Mouse (Mus musculus): ENCODE results near the gene Myo16.

Gene Myo16

GRCm38 (mm10) chr8:10413881-10414280 lies 260.2 kb downstream of the Myo16 start:
- DNase-seq (ENCODE audit: low spot score) = no peak

DNA sequence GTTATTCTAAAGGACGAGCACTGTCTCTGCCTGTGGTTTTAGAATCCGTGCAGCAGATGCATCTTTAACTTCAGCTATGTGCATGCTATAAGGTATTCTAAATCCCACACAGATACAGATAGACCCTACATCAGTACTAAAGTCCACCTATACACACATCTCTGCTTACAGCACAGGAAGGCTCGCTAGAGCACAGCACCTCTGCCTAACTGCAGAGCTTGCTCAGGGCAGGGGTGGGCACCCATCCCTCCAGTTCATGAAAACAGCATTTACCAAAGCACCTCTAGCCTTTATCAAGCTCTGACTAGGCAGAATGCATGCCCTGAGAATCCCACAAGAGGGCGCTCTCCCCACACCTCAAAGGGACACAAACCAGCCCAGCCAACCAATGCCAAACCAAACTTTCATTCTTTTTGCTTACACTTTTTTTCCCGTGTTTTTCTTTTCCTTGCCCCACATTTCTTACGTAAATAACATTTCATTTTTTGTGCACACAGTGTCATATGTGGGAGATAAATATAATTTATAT lies 261.0 kb downstream of the Myo16 start:
- peak; percentile 54 for DNase-seq (ENCODE audit: low spot score)

DNA sequence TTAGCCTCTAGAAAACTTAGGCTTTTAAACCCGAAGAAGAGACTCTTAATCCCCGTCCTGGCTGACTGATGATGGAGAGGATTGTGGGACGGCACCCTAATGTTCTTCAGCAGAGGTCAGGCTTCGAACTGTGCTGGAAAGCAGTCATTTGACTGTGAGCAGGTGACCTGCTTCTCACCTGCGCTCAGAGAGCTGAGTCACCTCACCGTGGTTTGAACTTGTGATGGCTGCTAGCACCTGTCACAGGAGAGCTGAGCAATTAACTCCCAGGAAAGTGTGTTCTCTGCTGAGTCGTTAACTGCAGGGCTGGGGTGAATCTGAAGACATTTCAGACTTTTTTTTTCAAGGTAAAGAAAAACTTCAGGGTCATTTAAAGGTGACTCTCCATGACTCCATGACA lies 261.6 kb downstream of the Myo16 start:
- no peak for DNase-seq (ENCODE audit: low spot score)

GRCm38 (mm10) chr8:10415885-10416284 lies 262.2 kb downstream of the Myo16 start:
- DNase-seq (ENCODE audit: low spot score) = no peak

DNA sequence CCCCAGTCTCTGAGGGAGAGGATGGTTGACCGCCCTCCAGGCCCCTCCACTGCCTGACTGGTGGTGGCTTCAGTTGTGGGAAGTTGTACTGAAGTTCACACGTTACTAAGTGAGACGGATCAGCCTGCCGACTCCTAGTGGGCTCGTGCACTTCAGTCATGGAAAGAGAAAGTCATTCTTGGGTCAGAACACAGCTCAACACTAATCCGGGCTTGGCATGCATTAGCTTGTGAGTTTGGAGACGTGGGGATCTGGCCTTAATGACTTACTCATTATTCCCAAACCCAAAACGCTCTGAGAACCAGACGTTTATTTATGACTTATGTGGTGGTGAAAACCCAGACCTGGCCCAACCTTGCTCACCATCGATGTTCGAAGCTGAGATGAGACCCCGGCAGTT lies 263.1 kb downstream of the Myo16 start:
- DNase-seq (ENCODE audit: low spot score) = no peak

DNA sequence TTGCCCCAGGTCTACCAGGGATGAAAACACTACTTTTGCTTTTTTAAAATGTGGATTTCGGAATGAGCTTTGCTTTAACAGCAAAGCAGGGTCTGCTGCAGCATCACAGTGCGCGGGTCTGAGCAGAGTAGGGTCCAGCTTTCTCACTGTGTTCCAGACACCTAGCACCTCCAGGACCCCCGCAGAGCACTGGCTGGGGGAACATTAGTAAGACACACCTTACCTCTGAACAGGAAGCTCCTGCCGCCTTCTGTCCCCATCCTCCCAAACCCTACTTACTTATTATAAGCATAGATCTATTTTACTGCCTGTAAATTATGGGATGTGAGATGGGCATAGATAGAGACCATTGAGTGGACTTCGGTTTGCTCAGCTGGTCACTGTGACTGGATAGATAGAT lies 263.6 kb downstream of the Myo16 start:
- no peak for DNase-seq (ENCODE audit: low spot score)

DNA sequence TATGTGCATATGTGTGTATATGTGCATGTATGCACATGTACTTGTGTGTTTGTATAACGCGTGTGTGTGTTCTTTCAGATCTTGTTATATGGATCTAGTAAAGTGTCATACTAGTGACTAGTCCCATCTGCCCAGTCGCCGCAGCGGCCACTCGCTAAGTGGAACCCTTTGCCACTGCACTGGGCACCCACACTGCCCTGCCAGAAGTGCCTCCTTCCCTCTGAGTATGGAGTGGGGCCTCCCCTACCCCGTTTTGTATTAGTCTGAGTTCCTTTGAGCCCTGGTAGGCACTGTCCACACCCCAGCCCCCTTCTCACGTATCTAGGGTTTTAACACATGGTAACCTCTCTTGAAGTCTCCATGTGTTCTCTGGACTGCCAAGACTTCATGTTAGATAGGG lies 264.3 kb downstream of the Myo16 start:
- DNase-seq (ENCODE audit: low spot score) = no peak

GRCm38 (mm10) chr8:10418971-10419370 lies 265.3 kb downstream of the Myo16 start:
- DNase-seq (ENCODE audit: low spot score) = no peak

DNA sequence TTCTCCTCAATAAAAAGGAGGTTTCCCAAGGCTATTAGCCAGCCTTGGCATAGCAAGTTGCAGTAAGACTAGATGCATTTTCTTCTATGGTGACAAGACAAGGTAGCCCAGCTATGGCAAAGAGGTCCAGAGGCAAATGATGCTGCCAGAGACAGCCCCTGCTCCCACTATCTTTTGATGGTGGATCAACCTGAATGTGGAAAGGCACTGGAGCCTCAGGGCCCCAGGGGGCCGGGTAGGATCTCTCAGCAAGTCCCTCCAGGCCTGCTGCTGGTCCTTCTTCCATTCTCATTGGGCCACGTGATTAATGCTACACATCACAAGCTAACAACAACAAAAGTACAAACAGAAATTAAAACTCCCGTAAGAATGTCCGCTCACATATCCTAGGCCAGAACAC lies 266.0 kb downstream of the Myo16 start:
- DNase-seq (ENCODE audit: low spot score) = no peak

DNA sequence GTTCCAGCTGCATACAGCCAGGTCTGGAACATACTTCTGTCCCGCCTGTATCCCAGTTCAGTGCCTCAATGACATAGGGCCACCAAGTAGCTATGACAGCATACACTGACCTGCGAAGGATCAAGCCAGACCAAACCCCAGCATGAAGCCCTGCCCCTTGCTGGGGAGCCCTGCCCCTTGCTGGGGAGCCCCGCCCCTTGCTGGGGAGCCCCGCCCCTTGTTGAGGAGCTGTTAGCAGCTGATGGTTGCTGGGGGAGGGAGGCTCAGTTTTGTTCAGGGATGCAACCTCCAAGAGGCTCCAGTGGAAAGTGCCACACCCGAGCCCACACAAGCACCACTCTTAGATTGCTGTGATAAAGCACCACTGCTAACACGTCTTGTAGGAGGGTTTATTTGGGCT lies 266.8 kb downstream of the Myo16 start:
- DNase-seq (ENCODE audit: low spot score) = no peak

- DNase-seq (ENCODE audit: low spot score) = no peak
These were observed 267.9 kb downstream of the Myo16 start for GRCm38 (mm10) chr8:10421516-10422090.

DNA sequence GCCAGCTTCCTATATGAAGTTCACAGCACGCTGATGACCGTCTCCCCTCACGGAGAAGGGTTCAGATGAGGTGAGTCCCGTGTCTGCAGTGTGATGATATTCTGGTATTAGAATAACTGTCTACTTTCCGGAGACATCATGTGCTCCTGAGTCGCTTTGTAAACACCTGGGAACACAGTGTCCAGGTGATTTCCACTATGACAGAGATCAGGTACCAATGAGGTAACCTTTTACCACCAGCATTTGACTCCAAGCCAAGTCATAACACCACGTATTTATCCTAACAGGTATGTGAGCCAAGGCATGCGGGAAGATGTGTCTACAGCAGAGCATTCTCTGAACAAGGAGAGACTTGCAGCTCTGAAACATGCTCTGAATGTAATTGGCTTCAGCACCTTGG lies 281.8 kb downstream of the Myo16 start:
- DNase-seq (ENCODE audit: low spot score) = no peak

DNA sequence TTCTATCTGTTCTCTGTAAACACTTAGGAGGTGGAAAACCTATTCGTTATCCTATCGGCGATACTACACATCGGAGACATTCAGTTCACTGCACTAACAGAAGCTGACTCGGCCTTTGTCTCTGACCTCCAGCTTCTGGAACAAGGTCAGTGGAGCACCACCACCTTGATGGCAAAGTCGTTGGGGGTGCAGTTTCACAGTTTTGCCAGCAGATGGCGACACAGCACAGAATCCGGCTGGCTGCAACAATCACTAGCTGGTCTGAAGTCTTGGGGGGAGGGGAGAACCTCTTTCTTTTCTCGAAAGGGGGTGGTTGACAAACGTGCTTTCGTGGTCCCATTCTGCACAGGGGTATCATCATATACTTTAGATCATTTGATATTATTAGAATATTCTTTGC lies 285.1 kb downstream of the Myo16 start:
- DNase-seq (ENCODE audit: low spot score) = no peak

DNA sequence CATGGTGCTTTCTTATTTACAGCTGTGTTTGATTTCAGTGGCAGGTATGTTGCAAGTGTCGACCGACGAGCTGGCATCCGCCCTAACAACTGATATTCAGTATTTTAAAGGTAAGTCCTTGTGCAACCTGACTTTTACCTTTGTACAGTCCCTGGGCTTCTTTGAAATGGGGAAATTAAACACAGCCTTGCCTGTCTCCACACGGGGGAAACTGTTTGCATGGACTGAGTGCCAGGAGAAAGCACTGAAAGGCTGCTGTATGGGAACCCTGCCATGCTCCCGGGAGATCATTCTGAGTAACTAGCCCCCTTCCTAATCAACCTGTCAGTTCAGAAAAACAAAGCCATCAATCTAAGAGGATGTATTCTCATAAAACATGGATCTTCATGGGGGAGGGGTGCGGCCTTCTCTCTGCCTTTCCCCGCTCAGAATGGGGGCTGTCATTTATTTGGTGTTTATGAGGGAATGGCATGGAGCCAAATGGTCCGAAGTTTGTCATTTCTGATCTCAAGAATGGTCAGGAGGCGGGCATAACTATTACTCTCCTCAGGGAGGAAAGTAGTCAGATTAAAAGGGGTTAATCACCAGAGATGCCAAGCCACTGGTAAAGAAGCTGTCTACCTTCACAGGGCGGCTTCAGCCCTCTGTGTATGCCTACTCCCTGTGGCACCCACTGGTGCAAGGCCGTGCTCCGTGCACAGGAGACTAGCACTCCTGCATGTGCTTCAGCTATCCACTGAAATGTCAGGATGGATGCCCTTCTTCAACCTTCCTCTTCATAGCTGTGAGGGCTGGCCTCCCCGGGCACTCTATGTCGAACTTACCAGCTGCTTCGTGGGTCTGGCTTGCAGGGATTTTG lies 286.1 kb downstream of the Myo16 start:
- no peak for DNase-seq (ENCODE audit: low spot score)

DNA sequence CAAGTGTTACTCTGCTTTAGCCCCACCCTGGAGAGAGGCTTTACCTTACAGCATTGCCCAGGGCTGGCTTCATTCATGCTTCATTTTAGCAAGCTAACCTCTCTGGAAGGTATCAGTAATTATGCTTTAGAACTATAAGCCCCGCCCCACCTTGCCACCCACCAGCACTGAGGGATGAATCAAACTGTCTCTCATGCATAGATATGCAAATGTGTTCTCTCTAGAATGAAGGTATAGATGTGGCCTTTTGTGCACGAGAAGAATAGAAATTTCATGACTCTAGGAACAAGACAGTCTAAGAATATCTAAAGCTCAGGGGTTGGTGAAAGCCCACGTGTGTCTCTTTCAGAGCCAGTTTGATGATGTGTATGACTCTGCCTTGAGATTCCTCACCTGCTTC lies 288.9 kb downstream of the Myo16 start:
- DNase-seq (ENCODE audit: low spot score) = no peak

GRCm38 (mm10) chr8:10445011-10445410 lies 291.3 kb downstream of the Myo16 start:
- no peak for DNase-seq (ENCODE audit: low spot score)

DNA sequence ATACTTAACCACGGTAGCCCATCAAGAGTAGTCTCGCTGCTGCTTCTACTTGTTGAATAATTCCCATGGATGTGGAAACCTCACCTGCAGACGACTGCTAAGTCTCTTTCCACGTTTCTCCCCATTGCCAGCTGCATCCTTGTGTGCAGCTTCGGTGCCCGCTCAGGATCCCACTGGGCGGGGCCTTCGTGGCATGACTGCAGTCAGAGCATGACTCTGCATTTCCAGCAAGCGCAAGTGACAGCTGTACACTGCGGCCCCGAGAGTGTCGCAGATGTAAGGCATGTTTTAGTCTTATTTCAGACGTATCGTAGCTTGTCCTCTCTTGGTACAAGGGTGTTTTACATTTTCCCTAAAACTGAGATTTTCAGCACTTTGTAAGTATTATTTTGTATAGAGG lies 294.8 kb downstream of the Myo16 start:
- DNase-seq (ENCODE audit: low spot score) = no peak

DNA sequence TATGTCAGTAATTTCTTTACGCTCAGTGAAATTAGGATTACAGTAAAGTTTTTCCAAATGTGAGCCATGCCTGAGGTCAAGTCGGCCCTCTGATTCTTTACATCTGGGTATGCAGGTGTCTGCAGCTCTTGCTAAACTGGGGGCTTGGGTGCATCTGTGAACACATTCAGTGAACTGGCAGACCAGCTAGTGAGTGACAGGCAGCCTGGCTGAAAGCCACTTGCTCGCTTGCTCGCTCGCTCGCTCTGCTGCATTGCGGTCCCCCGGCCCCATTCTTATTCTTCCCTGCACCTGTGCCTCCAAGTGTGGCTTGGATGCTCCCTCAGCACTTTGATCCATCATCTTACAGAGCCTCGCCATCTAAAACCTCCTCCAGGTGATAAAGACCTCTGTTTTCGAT lies 299.3 kb downstream of the Myo16 start:
- no peak for DNase-seq (ENCODE audit: low spot score)

DNA sequence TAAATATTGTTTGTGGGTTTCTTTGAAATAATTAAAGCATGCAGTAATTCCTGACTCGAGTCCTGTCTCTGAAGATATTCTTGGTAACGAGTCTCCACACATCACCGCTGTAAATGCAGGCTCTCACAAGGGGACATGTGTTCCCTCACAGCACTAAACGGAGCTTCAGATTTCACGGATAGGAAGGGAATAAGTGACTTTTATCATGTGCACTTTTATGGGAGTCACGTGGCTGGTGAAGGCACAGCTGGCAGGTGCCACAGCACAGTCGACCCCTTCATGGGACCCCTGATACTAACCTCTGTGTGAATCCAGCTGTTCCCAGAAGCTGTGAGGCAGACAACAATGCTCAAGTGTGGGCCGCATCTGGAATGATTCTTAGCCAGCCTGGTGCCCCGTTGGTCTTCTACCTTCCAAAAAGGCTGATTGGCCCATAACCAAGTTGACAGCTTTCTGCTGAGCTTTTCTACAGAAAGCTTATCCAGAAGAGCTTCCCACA lies 304.5 kb downstream of the Myo16 start:
- no peak for DNase-seq (ENCODE audit: low spot score)

- DNase-seq (ENCODE audit: low spot score) = no peak
These were observed 308.6 kb downstream of the Myo16 start for GRCm38 (mm10) chr8:10462271-10462670.

- DNase-seq (ENCODE audit: low spot score) = no peak
These were observed 314.8 kb downstream of the Myo16 start for GRCm38 (mm10) chr8:10468490-10468889.

- DNase-seq (ENCODE audit: low spot score) = no peak
These were observed 315.9 kb downstream of the Myo16 start for GRCm38 (mm10) chr8:10469658-10470057.

DNA sequence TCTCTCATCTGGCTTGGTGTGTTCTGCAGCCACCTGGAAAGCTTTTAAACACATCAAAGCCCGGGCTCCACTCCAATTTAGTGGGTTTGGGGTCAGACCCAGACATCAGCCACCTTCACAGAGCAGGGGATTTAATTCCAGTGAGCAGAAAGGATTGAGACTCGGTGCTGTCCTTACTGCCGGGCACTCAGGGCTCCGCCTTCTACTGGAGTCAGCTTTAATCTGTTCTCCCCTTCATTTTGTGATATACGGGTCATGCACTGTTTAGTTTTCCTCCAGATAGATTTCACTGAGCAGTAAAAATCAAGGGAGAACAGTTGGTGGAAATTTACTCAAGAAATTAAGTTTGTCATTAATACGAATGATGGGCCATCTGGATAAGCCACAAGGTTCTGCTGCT lies 316.6 kb downstream of the Myo16 start:
- DNase-seq (ENCODE audit: low spot score) = no peak
